24 mouse cellular contexts compared by ENCODE assay signal in genomic region chr4:140068468-140068867, GRCm38 (mm10).
DNase-seq lines count a peak whose midpoint lies in the region; ATAC-seq and TF ChIP-seq lines count a peak whose summit lies in the region.
"Had no signal": no experiment of that assay in that cellular context is flagged by ENCODE, and none has a peak within 500 bp of the region (broad histone marks: within the 10 kb centered on the region; RNA-seq: fewer than 3 reads in every experiment).

No protein-coding gene starts in this region.

- H3K4me2 ChIP-seq in intestine, postnatal 0 days (replicated peaks; ENCODE audit: low read depth): no peak overlapping the region
- no peak overlapping the region for H3K4me2 ChIP-seq in intestine, embryonic 16.5 days (ENCODE audit: low read depth, low read length)
- no peak overlapping the region for H3K4me2 ChIP-seq in lung, embryonic 14.5 days
- H3K4me2 ChIP-seq: forebrain, embryonic 13.5 days; hindbrain, embryonic 12.5 days; neural tube, embryonic 13.5 days; stomach, embryonic 15.5 days had no signal

- 0 out of 2 replicates have a peak, but pooled peaks have one; percentile 17 for TF ChIP-seq CTCF in intestine, postnatal 0 days (IDR thresholded peaks at IDR 0.05; ENCODE audit: low read depth)
- TF ChIP-seq CTCF in lung, embryonic 14.5 days (IDR thresholded peaks at IDR 0.05; ENCODE audit: low read depth): peak; percentile 44
- TF ChIP-seq CTCF in cortical plate, adult 2 months (IDR thresholded peaks at IDR 0.05; ENCODE audit: extremely low read depth, insufficient read depth, low read length): 0 out of 2 replicates have a peak, but pooled peaks have one; percentile 5

- H3K27ac ChIP-seq in intestine, postnatal 0 days (ENCODE audit: low read depth, low read length): no peak overlapping the region
- no peak overlapping the region for H3K27ac ChIP-seq in intestine, embryonic 16.5 days (ENCODE audit: low read length)
- no peak overlapping the region for H3K27ac ChIP-seq in lung, embryonic 14.5 days (ENCODE audit: low read depth)
- no peak overlapping the region for H3K27ac ChIP-seq in cortical plate, adult 2 months (ENCODE audit: insufficient read depth, low read length)
- H3K27ac ChIP-seq: hindbrain, embryonic 12.5 days; neural tube, embryonic 13.5 days; stomach, embryonic 15.5 days had no signal

- no peak for DNase-seq in lung, embryonic 14.5 days
- DNase-seq in lung, postnatal 10 days: no peak
- peak; percentile 76 for DNase-seq in R1 (ENCODE audit: low read depth, low spot score)
- DNase-seq in urinary bladder, postnatal 10 days (ENCODE audit: low spot score): no peak
- no peak for DNase-seq in liver
- DNase-seq: adrenal gland, adult 2 months; cerebellum, adult 11-12 months; embryo, embryonic 11 days; gastrocnemius, postnatal 14 days; heart, adult 18-20 months; kidney, adult 9 months; kidney, postnatal 25 days; lung, postnatal 4 days; midbrain, embryonic 14.5 days; right cerebral cortex, postnatal 4 days had no signal

- 93% methylated on average over 6 of the region's 6 CpGs for WGBS in intestine, postnatal 0 days
- 95% methylated on average over 6 of the region's 6 CpGs for WGBS in intestine, embryonic 16.5 days
- 93% methylated on average over 6 of the region's 6 CpGs for WGBS in lung, embryonic 14.5 days

- 0 out of 2 replicates have a peak, but pooled peaks cover 8% of the 10 kb centered on the region for H3K9me3 ChIP-seq in intestine, postnatal 0 days (ENCODE audit: control insufficient read depth)
- no peaks in the 10 kb centered on the region for H3K9me3 ChIP-seq in intestine, embryonic 16.5 days (ENCODE audit: control insufficient read depth, low read length)
- peaks cover 7% of the 10 kb centered on the region; the same call in 1 of the 2 replicates for H3K9me3 ChIP-seq in lung, embryonic 14.5 days (ENCODE audit: low read depth, low read length)
- H3K9me3 ChIP-seq: forebrain, embryonic 13.5 days; neural tube, embryonic 13.5 days; stomach, embryonic 15.5 days had no signal

- no peaks in the 10 kb centered on the region; the same call in 1 of the 2 replicates for H3K27me3 ChIP-seq in intestine, postnatal 0 days (replicated peaks; ENCODE audit: control insufficient read depth, insufficient read depth, low read length)
- no peaks in the 10 kb centered on the region; the same call in 1 of the 2 replicates for H3K27me3 ChIP-seq in intestine, embryonic 16.5 days (replicated peaks; ENCODE audit: control insufficient read depth, insufficient read depth, low read length)
- peaks cover 26% of the 10 kb centered on the region; the same call in 1 of the 2 replicates for H3K27me3 ChIP-seq in lung, embryonic 14.5 days (ENCODE audit: insufficient read depth, low read length)
- H3K27me3 ChIP-seq: forebrain, embryonic 13.5 days; stomach, embryonic 15.5 days had no signal

- TF ChIP-seq POLR2A in cortical plate, adult 2 months (IDR thresholded peaks at IDR 0.05; ENCODE audit: extremely low read depth, insufficient read depth, low read length): no peak

- H3K4me3 ChIP-seq in intestine, postnatal 0 days (ENCODE audit: low read depth, low read length): no peak overlapping the region
- H3K4me3 ChIP-seq in intestine, embryonic 16.5 days (ENCODE audit: low read length): no peak overlapping the region
- no peak overlapping the region for H3K4me3 ChIP-seq in lung, embryonic 14.5 days (ENCODE audit: low read depth, low read length)
- no peak overlapping the region for H3K4me3 ChIP-seq in cortical plate, adult 2 months (ENCODE audit: insufficient read depth, low read length)
- H3K4me3 ChIP-seq: forebrain, embryonic 13.5 days; hindbrain, embryonic 12.5 days; myocyte; neural tube, embryonic 13.5 days; stomach, embryonic 15.5 days had no signal

- no peak for ATAC-seq in intestine, postnatal 0 days
- no peak for ATAC-seq in intestine, embryonic 16.5 days
- ATAC-seq in lung, embryonic 14.5 days (ENCODE audit: insufficient read depth): no peak
- ATAC-seq: forebrain, embryonic 13.5 days; inflammation-experienced regulatory T-cells, adult 6 months had no signal

- H3K4me1 ChIP-seq in intestine, postnatal 0 days (replicated peaks; ENCODE audit: control insufficient read depth, insufficient read depth, low read length): no peaks in the 10 kb centered on the region
- peaks cover 6% of the 10 kb centered on the region for H3K4me1 ChIP-seq in intestine, embryonic 16.5 days (ENCODE audit: control insufficient read depth, insufficient read depth, low read length)
- H3K4me1 ChIP-seq in lung, embryonic 14.5 days (ENCODE audit: insufficient read depth): no peaks in the 10 kb centered on the region
- H3K4me1 ChIP-seq in cortical plate, adult 2 months (ENCODE audit: control insufficient read depth, insufficient read depth, low read length): peaks cover 6% of the 10 kb centered on the region

- H3K9ac ChIP-seq in intestine, postnatal 0 days (ENCODE audit: low read depth, low read length): no peak overlapping the region
- no peak overlapping the region for H3K9ac ChIP-seq in intestine, embryonic 16.5 days (ENCODE audit: low read depth, low read length)
- no peak overlapping the region for H3K9ac ChIP-seq in lung, embryonic 14.5 days
- H3K9ac ChIP-seq: forebrain, embryonic 13.5 days; hindbrain, embryonic 12.5 days; neural tube, embryonic 13.5 days; stomach, embryonic 15.5 days had no signal

- no peaks in the 10 kb centered on the region for H3K36me3 ChIP-seq in intestine, postnatal 0 days (ENCODE audit: control insufficient read depth, insufficient read depth)
- no peaks in the 10 kb centered on the region for H3K36me3 ChIP-seq in intestine, embryonic 16.5 days (ENCODE audit: control insufficient read depth, insufficient read depth, low read length)
- H3K36me3 ChIP-seq in lung, embryonic 14.5 days (ENCODE audit: insufficient read depth): no peaks in the 10 kb centered on the region
- H3K36me3 ChIP-seq: hindbrain, embryonic 12.5 days; neural tube, embryonic 13.5 days; stomach, embryonic 15.5 days had no signal
